Mouse (Mus musculus) testis, postnatal 10 days (tissue): Measurements from ENCODE around the gene Rab3ip.

Source experiments
- DNase-seq: peaks from one replicate; pipeline ENCODE4 v3.0.0; 2021; ENCODE audit warnings: low spot score

Rab3ip gene

GRCm38 (mm10) chr10:116919368-116920317, 30.9 kb downstream of the Rab3ip start:
- no peak for DNase-seq

- DNase-seq, result no peak
These were observed 34.0 kb downstream of the Rab3ip start for GRCm38 (mm10) chr10:116916581-116916980.

GRCm38 (mm10) chr10:116915286-116915685, 35.3 kb downstream of the Rab3ip start:
- DNase-seq, result no peak

GRCm38 (mm10) chr10:116914586-116914985, 36.0 kb downstream of the Rab3ip start:
- DNase-seq, result no peak

GRCm38 (mm10) chr10:116913647-116914273, 36.8 kb downstream of the Rab3ip start:
- DNase-seq, result no peak

- peak; percentile 21 for DNase-seq
These were observed 37.7 kb downstream of the Rab3ip start for GRCm38 (mm10) chr10:116912850-116913249.

- DNase-seq, result no peak
These were observed 41.5 kb downstream of the Rab3ip start for GRCm38 (mm10) chr10:116908901-116909642.

- DNase-seq, result no peak
These were observed 43.8 kb downstream of the Rab3ip start for GRCm38 (mm10) chr10:116906794-116907193.

- DNase-seq, result no peak
These were observed 46.1 kb downstream of the Rab3ip start for GRCm38 (mm10) chr10:116904503-116904908.

- DNase-seq, result no peak
These were observed 54.0 kb downstream of the Rab3ip start, which contains the start of gene Myrfl for GRCm38 (mm10) chr10:116896336-116897177. TSS of gene Myrfl (minus strand) at chr10:116896919.

- DNase-seq, result no peak
These were observed 55.3 kb downstream of the Rab3ip start for GRCm38 (mm10) chr10:116895108-116895833.

GRCm38 (mm10) chr10:116894540-116894939, 56.0 kb downstream of the Rab3ip start:
- no peak for DNase-seq

- DNase-seq, result no peak
These were observed 56.8 kb downstream of the Rab3ip start for GRCm38 (mm10) chr10:116893753-116894152.

- no peak for DNase-seq
These were observed 60.0 kb downstream of the Rab3ip start for GRCm38 (mm10) chr10:116890587-116890986.

- no peak for DNase-seq
These were observed 66.0 kb downstream of the Rab3ip start for GRCm38 (mm10) chr10:116884552-116884951.

- no peak for DNase-seq
These were observed 67.0 kb downstream of the Rab3ip start for GRCm38 (mm10) chr10:116883531-116883930.

- DNase-seq, result no peak
These were observed 73.1 kb downstream of the Rab3ip start for GRCm38 (mm10) chr10:116877436-116877835.

- no peak for DNase-seq
These were observed 76.1 kb downstream of the Rab3ip start for GRCm38 (mm10) chr10:116874490-116874889.

- no peak for DNase-seq
These were observed 78.6 kb downstream of the Rab3ip start for GRCm38 (mm10) chr10:116872016-116872410.

GRCm38 (mm10) chr10:116871329-116872015, 79.1 kb downstream of the Rab3ip start:
- DNase-seq, result no peak
